Mouse (Mus musculus) testis, adult 2 months (tissue): ENCODE data around the gene Ano10.

Experiments used
- CTCF ChIP-seq: fragments of 200-500 bp; IDR thresholded peaks from 2 replicates; pipeline ENCODE4 v1.5.1; 2012; ENCODE audit warnings: low read depth, mild to moderate bottlenecking, inconsistent platforms, low read length, moderate library complexity; ENCODE audit not compliant: control insufficient read depth, insufficient read depth, insufficient replicate concordance
- POLR2A ChIP-seq: fragments of 200-500 bp; IDR thresholded peaks from 2 replicates; pipeline ENCODE4 v1.6.1; 2012; ENCODE audit warnings: low read depth, mild to moderate bottlenecking, inconsistent platforms, low read length, moderate library complexity; ENCODE audit not compliant: control insufficient read depth

DNA sequence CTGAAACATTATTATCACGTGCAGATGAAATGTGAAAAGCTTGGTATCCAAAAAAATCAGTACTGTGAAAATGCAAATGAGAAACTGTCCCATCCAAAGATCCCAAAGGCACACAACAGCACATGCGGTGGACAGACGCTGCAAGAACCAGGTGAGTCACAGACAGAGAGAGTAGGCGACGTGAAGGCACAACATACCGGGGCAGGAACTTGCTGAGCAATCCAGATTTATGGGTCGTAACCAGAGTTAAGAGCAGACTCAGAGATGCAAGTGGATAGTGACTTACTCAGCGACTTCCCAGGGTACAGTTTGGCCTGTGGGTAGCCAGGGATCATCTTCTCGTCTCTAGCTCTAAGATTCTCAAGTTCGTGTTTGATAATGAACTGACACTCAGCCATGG is 23.3 kb downstream of the Ano10 start:
- TF ChIP-seq CTCF (no peak), POLR2A (no peak)
